7 mouse cellular contexts compared by ENCODE assay signal in genomic region chr7:98734876-98735275, GRCm38 (mm10). TPM values are rescaled to one million over a fixed set of nuclear protein-coding genes. Genes with fewer than 3 reads are reported as not detected.
DNase-seq lines count a peak whose midpoint lies in the region; ATAC-seq and TF ChIP-seq lines count a peak whose summit lies in the region.

No protein-coding gene starts in this region.

- H3K27me3 ChIP-seq in lung, embryonic 14.5 days (ENCODE audit: insufficient read depth, low read length), result no peaks in the 10 kb centered on the region
- H3K27me3 ChIP-seq in intestine, embryonic 15.5 days (replicated peaks), result no peaks in the 10 kb centered on the region

- peak; percentile 87 for ATAC-seq in lung, embryonic 14.5 days (ENCODE audit: insufficient read depth)
- 0 out of 2 replicates have a peak, but pooled peaks have one; percentile 31 for ATAC-seq in intestine, embryonic 15.5 days
- ATAC-seq in erythroblast, adult 5-6 weeks (replicated peaks; ENCODE audit: low FRiP score, poor library complexity, severe bottlenecking), result no peak

- no peak overlapping the region for H3K4me3 ChIP-seq in lung, embryonic 14.5 days (ENCODE audit: low read depth, low read length)
- H3K4me3 ChIP-seq in lung, adult 2 months (replicated peaks; ENCODE audit: extremely low read depth, low read depth, low read length), result no peak overlapping the region
- H3K4me3 ChIP-seq in intestine, embryonic 15.5 days (replicated peaks), result no peak overlapping the region

- H3K4me2 ChIP-seq in lung, embryonic 14.5 days, result 0 out of 2 replicates have a peak overlapping the region, but pooled peaks have one; percentile 13
- peak overlapping the region; percentile 27 for H3K4me2 ChIP-seq in intestine, embryonic 15.5 days (replicated peaks)

- WGBS in lung, embryonic 14.5 days, result 18% methylated on average over 10 of the region's 10 CpGs
- WGBS in lung, adult 2 months, result 20% methylated on average over 10 of the region's 10 CpGs
- WGBS in intestine, embryonic 15.5 days, result 25% methylated on average over 10 of the region's 10 CpGs

- TF ChIP-seq CTCF in lung, embryonic 14.5 days (IDR thresholded peaks at IDR 0.05; ENCODE audit: low read depth), result no peak
- TF ChIP-seq CTCF in lung, adult 2 months (IDR thresholded peaks at IDR 0.05; ENCODE audit: insufficient read depth, low read length), result no peak

- no peaks in the 10 kb centered on the region for H3K36me3 ChIP-seq in lung, embryonic 14.5 days (ENCODE audit: insufficient read depth)
- H3K36me3 ChIP-seq in intestine, embryonic 15.5 days, result no peaks in the 10 kb centered on the region

- no peak overlapping the region for H3K27ac ChIP-seq in lung, embryonic 14.5 days (ENCODE audit: low read depth)
- H3K27ac ChIP-seq in intestine, embryonic 15.5 days, result no peak overlapping the region

- H3K9me3 ChIP-seq in lung, embryonic 14.5 days (ENCODE audit: low read depth, low read length), result no peaks in the 10 kb centered on the region
- no peaks in the 10 kb centered on the region for H3K9me3 ChIP-seq in intestine, embryonic 15.5 days

- TF ChIP-seq POLR2A in lung, adult 2 months (IDR thresholded peaks at IDR 0.05; ENCODE audit: borderline replicate concordance, extremely low read depth, low read depth, low read length), result no peak

- peak; percentile 87 for DNase-seq in lung, embryonic 14.5 days
- no peak for DNase-seq in lung, adult 2 months
- DNase-seq in cerebellum, postnatal 14 days, result peak; percentile 85 to 90
- peak; percentile 60 for DNase-seq in gastrocnemius, postnatal 10 days
- DNase-seq in skeletal muscle tissue, adult 2 months (ENCODE audit: low read depth, low spot score), result peak; percentile 29

- no peak overlapping the region for H3K9ac ChIP-seq in lung, embryonic 14.5 days
- H3K9ac ChIP-seq in intestine, embryonic 15.5 days, result no peak overlapping the region

- peaks cover 4% of the 10 kb centered on the region; the same call in 1 of the 2 replicates for H3K4me1 ChIP-seq in lung, embryonic 14.5 days (ENCODE audit: insufficient read depth)
- no peaks in the 10 kb centered on the region for H3K4me1 ChIP-seq in lung, adult 2 months (ENCODE audit: control insufficient read depth, insufficient read depth, low read length)
- H3K4me1 ChIP-seq in intestine, embryonic 15.5 days (replicated peaks), result no peaks in the 10 kb centered on the region; the same call in 1 of the 2 replicates

RNA-seq across cellular contexts. Expression of gene Thap12, which starts 32.0 kb away (rescaled TPM):
- polyA plus RNA-seq in lung, embryonic 14.5 days (2014; fragmentation: Nextera tagmentation; extraction: Ambion mirVana), result 81.3 and 81.9 TPM in 2 replicates
- polyA plus RNA-seq in lung, adult 2 months (2012; rRNA removed), result 7.6 and 10.8 TPM in 2 replicates
- 10 to 100 TPM; 74.8 to 77.7 TPM for total RNA-seq in gastrocnemius, postnatal 10 days (2021)
- 41.8 and 43.4 TPM in 2 replicates for polyA plus RNA-seq in intestine, embryonic 15.5 days (2015; fragmentation: Nextera tagmentation; extraction: Ambion mirVana)
- 4.8 and 11.3 TPM in 2 replicates for total RNA-seq in erythroblast, adult 5-6 weeks (2015; ENCODE audit: low replicate concordance)
- 7.2 and 11.8 TPM in 2 replicates for total RNA-seq in erythroblast, adult 5-6 weeks (2017; ENCODE audit: low replicate concordance)
